Mouse (Mus musculus): ENCODE data around the gene Olfr77. TPM values are rescaled to one million over a fixed set of nuclear protein-coding genes. Genes with fewer than 3 reads are reported as not detected.

The Olfr77 gene
- not detected for total RNA-seq (2021)
- long read RNA-seq, experiment 1 = 0 reads
- long read RNA-seq, experiment 2 = 0 reads

- intact Hi-C loops (cut with DNase I) = no loop called here
- no peak for DNase-seq
Measured at GRCm38 (mm10) chr9:19916565-19916964, at the start of gene Olfr77. Gene Olfr77 (plus strand): TSS chr9:19916865.

- DNase-seq = no peak
- intact Hi-C loops (cut with DNase I) = no loop called here
Measured at GRCm38 (mm10) chr9:19887904-19888303, 28.8 kb upstream of the Olfr77 start, which contains the start of gene Olfr862. Gene Olfr862 (minus strand): TSS chr9:19888004.

GRCm38 (mm10) chr9:19911170-19911569 is 5.5 kb upstream of the Olfr77 start:
- intact Hi-C loops (cut with DNase I) = no loop called here
- DNase-seq = no peak

Other genes with a start within 250 kb of the Olfr77 start
- not detected for gene Olfr857, start 207.4 kb upstream of the Olfr77 start, total RNA-seq (2021)
- not detected for gene Olfr58, start 136.6 kb upstream of the Olfr77 start, total RNA-seq (2021)
- not detected for gene Olfr859, start 112.0 kb upstream of the Olfr77 start, total RNA-seq (2021)
- gene Olfr860, start 67.1 kb upstream of the Olfr77 start, total RNA-seq (2021) = not detected
- gene Olfr862, start 28.9 kb upstream of the Olfr77 start, total RNA-seq (2021) = not detected
- gene Olfr866, start 111.2 kb downstream of the Olfr77 start, total RNA-seq (2021) = not detected
- gene Olfr867, start 140.7 kb downstream of the Olfr77 start, total RNA-seq (2021) = not detected
- not detected for gene Olfr868, start 181.8 kb downstream of the Olfr77 start, total RNA-seq (2021)
- not detected for gene Olfr869, start 212.1 kb downstream of the Olfr77 start, total RNA-seq (2021)

Data from heart, postnatal 14 days (tissue).